In the genomic region with DNA sequence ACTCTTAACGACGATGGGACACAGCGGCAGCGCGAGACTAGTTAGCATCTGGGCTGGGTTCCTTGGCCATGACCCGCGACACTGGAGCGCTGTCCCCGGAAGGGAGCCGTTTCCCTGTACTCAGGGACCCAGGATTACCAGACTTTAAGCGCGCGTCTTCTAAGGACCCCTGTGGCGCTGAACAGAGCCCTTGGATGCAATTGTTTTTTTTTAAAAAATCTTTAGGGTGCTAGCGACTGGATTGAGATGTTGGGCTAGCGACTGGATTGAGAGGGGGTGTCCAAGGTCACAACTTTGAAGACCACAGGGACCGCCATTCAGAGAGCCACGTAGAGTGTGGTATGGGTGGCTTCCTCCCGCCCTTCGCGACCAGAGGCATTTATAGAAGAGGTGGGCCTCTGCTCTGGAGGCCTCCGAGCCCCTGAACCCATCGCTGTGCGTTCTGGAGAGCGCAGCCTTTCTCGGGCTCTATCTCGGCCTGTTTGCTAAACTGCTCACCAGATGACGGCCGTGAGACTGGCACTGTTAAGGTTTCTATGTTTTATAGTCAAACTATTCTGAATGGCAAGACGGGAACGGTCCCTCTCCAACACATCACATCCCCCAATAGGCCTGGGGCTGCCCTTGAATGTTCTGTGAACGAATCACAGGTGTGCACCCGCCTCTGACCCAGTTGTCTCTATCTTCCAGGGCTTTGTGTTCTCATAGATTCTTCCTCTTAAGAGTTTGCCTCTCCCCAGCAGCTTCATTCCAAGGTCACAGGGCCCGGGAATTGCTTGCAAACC, we compare ENCODE assay signal across 8 mouse cellular contexts. TPM values are rescaled to one million over a fixed set of nuclear protein-coding genes. Genes with fewer than 3 reads are reported as not detected.
DNase-seq lines count a peak whose midpoint lies in the region; ATAC-seq and TF ChIP-seq lines count a peak whose summit lies in the region.

No protein-coding gene starts in this region.

- H3K27me3 ChIP-seq in heart, embryonic 10.5 days (ENCODE audit: insufficient read depth, poor library complexity, severe bottlenecking): no peaks in the 10 kb centered on the region; the same call in 1 of the 2 replicates
- H3K27me3 ChIP-seq in embryonic facial prominence, embryonic 13.5 days: peaks cover 9% of the 10 kb centered on the region
- H3K27me3 ChIP-seq in neural tube, embryonic 12.5 days (replicated peaks): no peaks in the 10 kb centered on the region; the same call in 1 of the 2 replicates

- H3K36me3 ChIP-seq in heart, embryonic 10.5 days: no peaks in the 10 kb centered on the region
- H3K36me3 ChIP-seq in ES-E14 (ENCODE audit: control insufficient read depth, insufficient read depth, low read length, poor library complexity, severe bottlenecking): peaks cover 3% of the 10 kb centered on the region; the same call in 1 of the 2 replicates
- H3K36me3 ChIP-seq in embryonic facial prominence, embryonic 13.5 days: no peaks in the 10 kb centered on the region
- no peaks in the 10 kb centered on the region for H3K36me3 ChIP-seq in neural tube, embryonic 12.5 days

- peak overlapping the region; percentile 86 for H3K4me2 ChIP-seq in embryonic facial prominence, embryonic 13.5 days
- peak overlapping the region; percentile 99 for H3K4me2 ChIP-seq in neural tube, embryonic 12.5 days (replicated peaks)

- peak overlapping the region; percentile 99 for H3K27ac ChIP-seq in heart, embryonic 10.5 days
- H3K27ac ChIP-seq in ES-E14 (ENCODE audit: insufficient read depth, low read depth, low read length, poor library complexity, severe bottlenecking): peak overlapping the region; percentile 98
- H3K27ac ChIP-seq in embryonic facial prominence, embryonic 13.5 days: peak overlapping the region; percentile 98
- H3K27ac ChIP-seq in neural tube, embryonic 12.5 days: no peak overlapping the region

- WGBS in heart, embryonic 10.5 days: 3% methylated on average over 34 of the region's 34 CpGs
- 6% methylated on average over 34 of the region's 34 CpGs for WGBS in embryonic facial prominence, embryonic 13.5 days
- WGBS in neural tube, embryonic 12.5 days: 3% methylated on average over 34 of the region's 34 CpGs

- H3K4me3 ChIP-seq in heart, embryonic 10.5 days: peak overlapping the region; percentile 98
- peak overlapping the region; percentile 77 to 99 for H3K4me3 ChIP-seq in ES-E14 (ENCODE audit: insufficient read depth in 1 of 2, low read depth in 1 of 2, low read length in 2 of 2, poor library complexity in 1 of 2, severe bottlenecking in 1 of 2)
- peak overlapping the region; percentile 96 for H3K4me3 ChIP-seq in embryonic facial prominence, embryonic 13.5 days
- peak overlapping the region; percentile 85 for H3K4me3 ChIP-seq in neural tube, embryonic 12.5 days

- ATAC-seq in embryonic facial prominence, embryonic 13.5 days (ENCODE audit: insufficient number of reproducible peaks, insufficient read depth, low FRiP score, low TSS enrichment, low read depth): no peak
- ATAC-seq in neural tube, embryonic 12.5 days (ENCODE audit: low FRiP score, low read depth): no peak

- peak overlapping the region; percentile 94 for H3K9ac ChIP-seq in ES-E14 (ENCODE audit: insufficient read depth, low read depth, low read length, poor library complexity, severe bottlenecking)
- peak overlapping the region; percentile 98 for H3K9ac ChIP-seq in embryonic facial prominence, embryonic 13.5 days
- peak overlapping the region; percentile 99 for H3K9ac ChIP-seq in neural tube, embryonic 12.5 days

- intact Hi-C loops in heart, postnatal 36 days (cut with DNase I): loop anchor here (5.0 to 10.0 kb wide), 6 partner anchors 38 to 512 kb away; a partner anchor contains a TSS

- peaks cover 23% of the 10 kb centered on the region for H3K4me1 ChIP-seq in heart, embryonic 10.5 days
- peaks cover 4 to 7% of the 10 kb centered on the region in 2 experiments for H3K4me1 ChIP-seq in ES-E14 (ENCODE audit: control insufficient read depth in 2 of 2, insufficient read depth in 2 of 2, low read length in 2 of 2, poor library complexity in 1 of 2)
- peaks cover 19% of the 10 kb centered on the region for H3K4me1 ChIP-seq in embryonic facial prominence, embryonic 13.5 days
- peaks cover 19% of the 10 kb centered on the region for H3K4me1 ChIP-seq in neural tube, embryonic 12.5 days

- no peak for DNase-seq in heart, embryonic 10.5 days (ENCODE audit: low spot score)
- DNase-seq in heart, postnatal 36 days: no peak
- DNase-seq in ES-E14 (ENCODE audit: low read depth, low spot score): no peak
- DNase-seq in kidney, postnatal 4 days: peak; percentile 38 to 57
- DNase-seq in B cell, adult 2 months: no peak
- no peak for DNase-seq in left cerebral cortex, adult 8-10 months (ENCODE audit: low spot score in 2 of 2)

- no peaks in the 10 kb centered on the region for H3K9me3 ChIP-seq in heart, embryonic 10.5 days
- no peaks in the 10 kb centered on the region for H3K9me3 ChIP-seq in ES-E14 (ENCODE audit: control insufficient read depth, insufficient read depth, low read depth, low read length)
- 0 out of 2 replicates have a peak, but pooled peaks cover 5% of the 10 kb centered on the region for H3K9me3 ChIP-seq in embryonic facial prominence, embryonic 13.5 days
- no peaks in the 10 kb centered on the region for H3K9me3 ChIP-seq in neural tube, embryonic 12.5 days

- in situ Hi-C loops in ES-E14 (cut with MboI; ENCODE audit: low sequenced_read_pairs in 2 of 2, unreplicated experiment in 2 of 2): no loop called here

TF ChIP-seq in ES-E14, 5 proteins besides CTCF, POLR2A, EP300 and RAD21:
- TF ChIP-seq CHD2 (IDR thresholded peaks at IDR 0.05; ENCODE audit: low read depth, low read length) (no peak), MAFK (IDR thresholded peaks at IDR 0.05; ENCODE audit: insufficient read depth, low read depth, low read length) (no peak), HCFC1 (IDR thresholded peaks at IDR 0.05; ENCODE audit: borderline replicate concordance, insufficient read depth, low read length) (no peak), ZC3H11A (IDR thresholded peaks at IDR 0.05; ENCODE audit: borderline replicate concordance, low read depth, low read length) (no peak), ZNF384 (IDR thresholded peaks at IDR 0.05; ENCODE audit: low read depth, low read length) (no peak)

RNA-seq across cellular contexts. Expression of a gene that starts 0.7 kb away (rescaled TPM):
- 60.1 and 75.7 TPM in 2 replicates for polyA plus RNA-seq in heart, embryonic 10.5 days (2016; fragmentation: Nextera tagmentation; extraction: Ambion mirVana)
- total RNA-seq in heart, postnatal 36 days (2021): 10 to 100 TPM; 23.8 to 28.6 TPM
- 241 and 381 TPM in 2 replicates for total RNA-seq in ES-E14 (2012; rRNA removed)
- polyA plus RNA-seq in embryonic facial prominence, embryonic 13.5 days (2015; fragmentation: Nextera tagmentation; extraction: Ambion mirVana): 93.4 and 107 TPM in 2 replicates
- 122 and 131 TPM in 2 replicates for polyA plus RNA-seq in neural tube, embryonic 12.5 days (2016; fragmentation: Nextera tagmentation; extraction: Ambion mirVana)
- 10 to 100 TPM; 26.0 to 30.6 (median 27.5) TPM for total RNA-seq in left cerebral cortex, adult 8-10 months (2022)

RNA-seq across cellular contexts. Expression of a gene that starts 1.7 kb away (rescaled TPM):
- 23.6 and 46.6 TPM in 2 replicates for polyA plus RNA-seq in heart, embryonic 10.5 days (2016; fragmentation: Nextera tagmentation; extraction: Ambion mirVana)
- total RNA-seq in heart, postnatal 36 days (2021): 1 to 10 TPM; 1.5 to 1.7 TPM
- total RNA-seq in ES-E14 (2012; rRNA removed): 37.5 and 44.3 TPM in 2 replicates
- polyA plus RNA-seq in embryonic facial prominence, embryonic 13.5 days (2015; fragmentation: Nextera tagmentation; extraction: Ambion mirVana): 174 and 195 TPM in 2 replicates
- polyA plus RNA-seq in neural tube, embryonic 12.5 days (2016; fragmentation: Nextera tagmentation; extraction: Ambion mirVana): 65.0 and 68.0 TPM in 2 replicates
- 10 to 100 TPM; 50.6 to 73.1 (median 64.8) TPM for total RNA-seq in left cerebral cortex, adult 8-10 months (2022)

Comparison
In these comparisons a context has a peak if more than half of its experiments do, and no peak if none do; other contexts are left out.
1. DNase-seq: peak in kidney, postnatal 4 days (2 of 2); none in heart, embryonic 10.5 days (single experiment), heart, postnatal 36 days (0 of 2), ES-E14 (single experiment), B cell, adult 2 months (0 of 2) and left cerebral cortex, adult 8-10 months (0 of 2).
2. RNA of a gene that starts 1.7 kb away (total RNA-seq): 50.6 to 73.1 TPM in left cerebral cortex, adult 8-10 months and 37.5 to 44.3 TPM in ES-E14; 1.5 to 1.7 TPM in heart, postnatal 36 days; every median in the first group is over 10 times any median in the second.
3. Peak in every context shown above with its lines, with median percentiles within 50 percentile points of each other: H3K4me3 ChIP-seq and H3K9ac ChIP-seq.